Mouse (Mus musculus) frontal cortex, postnatal 10 days (tissue): Measurements from ENCODE around the gene Gins3.
"Not testable (repeated sequence)": the region's sequence is repeated elsewhere in the genome, so short reads cannot be mapped to it uniquely, and the experiment has no call there.

Experiments used
- DNase-seq, 2 experiments: peaks; one replicate each; pipeline ENCODE4 v3.0.0; 2022; ENCODE audit warnings: low spot score in 2 of 2, mixed read lengths in 1 of 2

The Gins3 gene

DNA sequence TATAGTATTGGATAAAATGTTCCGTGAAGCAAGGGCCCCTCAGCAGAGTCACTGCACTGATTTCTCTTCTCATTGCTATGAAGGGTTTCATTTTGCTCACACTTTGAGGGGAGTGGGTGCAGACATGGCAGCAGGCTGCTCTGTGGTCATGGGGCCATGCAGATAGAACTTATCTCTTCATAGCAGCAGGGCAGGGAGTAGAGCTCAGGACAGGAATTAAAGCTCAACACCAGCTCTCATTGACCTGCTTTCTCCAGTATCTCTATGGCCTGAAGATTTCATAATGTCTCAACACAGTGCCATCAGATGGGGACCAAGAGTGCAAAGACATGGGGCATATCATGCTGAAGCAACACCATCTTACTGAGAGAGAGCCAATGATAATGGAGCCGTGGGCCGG, 15.0 kb downstream of the Gins3 start:
- no peak for DNase-seq

DNA sequence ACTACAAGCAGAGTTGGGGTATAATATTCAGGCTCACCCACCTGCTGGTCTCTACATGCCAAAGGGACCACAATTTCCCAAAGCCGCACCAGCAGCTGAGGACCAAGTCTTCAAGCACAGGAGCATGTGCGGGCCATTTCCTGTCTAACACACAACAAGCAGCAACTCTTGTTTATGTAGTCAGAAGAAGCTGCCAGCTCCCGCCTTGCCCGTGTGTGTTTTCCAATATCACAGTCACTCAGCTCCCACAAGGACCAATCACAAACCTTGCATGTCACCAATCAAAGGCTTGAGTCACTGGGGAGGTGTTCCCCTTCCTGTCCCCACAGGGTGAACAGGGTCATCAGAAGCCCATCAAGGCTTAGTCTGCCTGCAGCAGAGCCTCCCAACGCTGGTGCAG, 20.1 kb downstream of the Gins3 start:
- DNase-seq, result no peak

DNA sequence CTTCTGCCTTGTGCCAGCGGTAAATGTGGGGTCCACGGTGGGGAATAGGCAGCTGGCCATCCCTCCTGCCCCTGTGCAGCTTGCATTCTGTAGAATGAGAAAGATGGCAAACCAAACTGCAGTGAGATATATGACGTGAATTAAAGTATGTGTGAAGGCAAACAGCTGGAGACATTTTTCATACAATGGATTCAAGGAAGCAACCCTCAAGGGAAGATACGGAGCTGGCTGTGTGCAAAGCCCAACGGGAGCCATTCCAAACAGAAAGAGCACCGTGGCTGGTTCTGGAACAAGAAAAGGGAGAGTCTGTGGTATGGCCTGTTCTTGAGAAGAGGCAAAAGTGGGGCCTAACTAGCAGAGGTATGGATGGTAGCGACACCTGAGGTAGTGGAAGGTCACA, 22.6 kb downstream of the Gins3 start:
- DNase-seq, result no peak

DNA sequence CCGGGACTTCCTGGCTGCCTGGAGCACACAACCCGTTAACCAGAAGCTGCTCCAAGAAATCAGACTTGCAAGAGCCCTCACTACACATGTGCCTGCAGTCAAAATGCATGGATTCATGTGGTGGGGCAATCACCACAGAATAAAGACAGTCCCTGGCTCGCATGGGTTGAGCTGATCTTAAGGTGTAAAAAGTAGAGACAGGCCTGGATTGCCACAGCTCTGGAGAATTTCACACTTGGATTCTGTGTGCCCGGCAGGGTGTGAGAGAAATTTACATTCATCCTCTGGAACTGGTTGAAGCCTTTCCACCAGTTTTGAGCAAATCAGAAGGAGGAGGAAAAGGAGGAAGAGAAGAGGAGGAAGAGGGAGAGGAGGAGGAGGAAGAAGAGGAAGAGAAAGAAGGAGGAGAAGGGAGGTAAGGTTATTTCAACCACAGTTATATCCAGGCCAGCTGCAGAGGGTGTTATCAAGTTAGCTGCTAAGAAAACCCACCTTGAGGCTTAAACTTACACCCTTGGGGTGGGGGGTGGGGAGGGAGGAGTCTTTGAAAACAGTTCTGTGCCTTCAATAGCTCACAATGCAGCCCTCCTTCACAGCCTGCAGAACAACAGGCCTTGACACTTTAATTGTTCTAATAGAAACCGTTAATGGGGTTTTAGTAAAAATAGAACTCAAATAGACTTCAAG, 23.2 kb downstream of the Gins3 start:
- no peak for DNase-seq

DNA sequence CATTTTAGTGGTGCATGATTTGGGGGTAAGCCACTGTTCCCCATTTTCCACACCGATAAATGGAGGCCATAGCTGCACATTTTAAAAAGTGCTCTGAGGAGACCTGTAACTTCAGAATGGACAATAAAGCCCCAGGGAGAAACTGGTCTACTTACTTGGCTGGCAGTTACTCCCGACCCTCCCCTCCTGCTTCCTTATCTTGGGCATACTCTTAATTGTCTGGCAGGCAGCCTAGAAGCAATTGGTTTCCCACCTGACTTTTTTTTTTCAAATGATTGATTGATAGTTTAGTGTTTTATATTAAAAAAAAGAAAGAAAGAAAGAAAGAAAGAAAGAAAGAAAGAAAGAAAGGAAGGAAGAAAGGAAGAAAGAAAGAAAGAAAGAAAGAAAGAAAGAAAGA, 24.3 kb downstream of the Gins3 start:
- no peak for DNase-seq

DNA sequence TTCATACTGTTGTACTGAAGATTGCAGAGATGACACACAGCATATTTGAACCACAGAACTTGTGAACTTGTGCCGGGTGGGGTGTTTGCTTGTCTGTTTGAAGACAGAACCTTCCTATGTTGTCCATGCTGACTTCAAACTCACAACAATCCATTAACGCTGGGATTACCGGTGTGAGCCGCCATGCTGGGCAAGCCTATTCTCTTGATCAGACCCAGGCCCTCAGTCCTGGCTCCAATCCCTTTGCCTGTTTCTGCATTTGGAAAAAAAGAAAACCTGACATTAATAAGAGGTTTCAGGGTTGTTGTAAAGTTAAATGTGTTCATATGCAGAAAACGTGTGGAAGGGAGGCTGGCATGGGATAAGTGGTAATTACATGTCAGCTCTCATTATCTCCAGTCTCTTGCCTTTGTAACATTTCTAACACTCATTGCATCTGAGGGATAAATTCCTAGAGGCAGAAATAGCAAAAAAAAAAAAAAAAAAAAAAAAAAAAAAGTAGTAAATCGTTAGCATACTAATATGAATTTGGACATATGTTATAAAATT, 27.2 kb downstream of the Gins3 start:
- no peak for DNase-seq

DNA sequence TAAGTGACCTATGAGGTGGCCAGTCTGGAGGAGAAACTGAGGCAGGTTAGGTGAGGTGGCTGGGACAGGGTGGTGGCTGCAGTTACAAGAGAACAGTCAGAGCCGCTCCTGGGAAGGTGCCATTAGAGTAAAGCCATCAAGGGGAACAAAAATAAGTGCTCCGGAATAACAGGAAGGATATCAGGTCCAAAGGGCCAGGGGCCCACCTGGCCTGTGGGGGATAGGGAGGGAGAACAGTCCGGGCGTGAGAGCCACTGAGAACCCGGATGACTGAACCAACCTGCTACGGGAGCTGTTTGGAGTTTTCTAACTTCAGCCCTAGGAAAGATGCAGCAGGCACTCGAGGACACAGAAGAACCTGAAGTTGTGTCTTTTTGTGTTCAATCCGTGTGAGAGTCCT, 27.8 kb downstream of the Gins3 start:
- DNase-seq, result no peak

DNA sequence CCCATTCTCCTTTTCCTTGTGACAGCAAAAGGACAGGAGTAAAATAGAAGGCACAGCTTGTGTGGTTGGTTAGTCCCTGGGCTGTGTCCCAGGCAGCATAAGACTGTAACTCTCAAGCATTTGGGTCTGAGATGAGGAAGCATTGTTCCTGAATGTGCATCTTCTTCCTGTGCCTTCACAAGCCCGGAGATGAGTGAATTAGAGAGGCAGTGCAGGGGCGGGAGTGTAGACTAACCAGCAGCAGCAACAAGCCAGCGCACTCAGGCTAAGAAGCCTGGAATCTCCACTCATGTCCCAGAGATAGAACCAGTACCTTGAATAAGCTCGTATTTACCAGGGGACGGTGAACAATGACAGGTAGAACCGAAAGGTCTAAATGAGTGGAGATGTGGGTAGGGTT, 28.3 kb downstream of the Gins3 start:
- no peak for DNase-seq

DNA sequence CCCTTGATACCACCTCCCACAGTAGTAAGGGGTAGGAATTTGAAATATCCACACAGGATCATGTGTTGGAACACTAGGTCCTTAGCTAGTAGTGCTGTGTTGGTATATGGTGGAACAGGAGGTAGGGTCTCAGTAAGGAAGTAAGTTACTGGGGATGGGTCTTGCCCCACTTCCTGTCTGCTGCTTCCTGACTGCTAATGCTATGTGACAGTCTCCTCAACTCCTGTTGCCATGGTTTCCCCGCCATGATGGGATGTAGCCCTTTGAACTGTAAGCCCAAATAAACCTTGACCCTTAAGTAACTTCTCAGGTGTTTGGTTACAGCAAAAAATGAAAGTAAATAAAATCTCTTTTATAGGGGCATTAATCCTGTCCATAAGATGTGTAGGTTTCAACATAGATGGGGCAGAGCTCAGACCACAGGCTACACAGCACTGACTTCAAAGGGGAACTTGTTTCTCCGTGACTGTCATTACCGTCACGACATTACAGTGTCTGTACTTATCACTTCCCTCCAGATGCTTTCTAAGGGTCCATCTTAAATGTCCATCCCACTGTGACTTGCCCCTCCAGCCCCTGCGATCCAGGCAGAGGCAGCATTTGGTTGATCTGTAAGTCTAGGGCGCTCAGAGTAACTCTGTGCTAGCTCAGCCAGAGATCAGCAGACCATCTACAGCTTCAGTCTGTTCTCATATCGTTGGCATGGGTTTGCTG, 29.8 kb downstream of the Gins3 start:
- DNase-seq, result no peak

DNA sequence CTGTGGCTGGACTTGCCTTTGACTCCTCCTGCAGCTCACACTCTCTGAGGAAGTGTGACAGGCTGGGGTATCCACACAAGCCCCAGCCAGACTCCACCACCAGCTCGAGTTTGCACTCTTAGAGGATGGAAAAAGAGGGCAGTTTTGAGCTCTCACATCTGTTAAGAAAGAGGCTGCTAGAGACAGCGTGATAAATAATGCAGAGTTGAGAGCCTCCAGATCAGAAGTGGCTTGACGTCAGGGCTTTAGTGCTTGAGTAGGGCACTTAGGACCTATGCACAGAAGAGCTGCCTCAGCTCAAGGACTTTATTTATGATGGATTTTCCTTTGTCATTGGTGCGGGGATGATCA, 30.3 kb downstream of the Gins3 start:
- DNase-seq, result no peak

DNA sequence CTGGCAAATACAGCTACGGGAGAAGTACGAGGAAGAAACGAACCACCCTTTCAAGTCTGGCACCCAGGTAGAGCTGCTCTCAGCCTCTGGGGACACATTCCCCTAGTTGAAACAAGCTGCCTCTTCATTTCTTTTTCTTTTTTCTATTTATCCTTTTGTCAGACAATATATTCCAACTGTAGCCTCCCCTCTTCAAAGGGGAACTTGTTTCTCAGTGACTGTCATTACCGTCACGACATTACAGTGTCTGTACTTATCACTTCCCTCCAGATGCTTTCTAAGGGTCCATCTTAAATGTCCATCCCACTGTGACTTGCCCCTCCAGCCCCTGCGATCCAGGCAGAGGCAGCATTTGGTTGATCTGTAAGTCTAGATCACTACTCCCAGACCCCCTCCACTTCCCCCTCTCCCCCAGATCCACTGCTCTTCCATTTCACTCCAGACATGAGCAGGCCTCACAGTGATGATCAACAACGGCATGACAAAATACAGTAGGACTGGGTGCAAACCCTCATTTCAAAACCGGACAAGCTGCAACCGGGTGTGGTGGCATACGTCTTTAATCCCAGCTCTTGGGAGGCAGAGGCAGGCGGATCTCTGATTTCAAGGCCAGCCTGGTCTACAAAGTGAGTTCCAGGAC, 32.7 kb downstream of the Gins3 start:
- not testable (repeated sequence) for DNase-seq

DNA sequence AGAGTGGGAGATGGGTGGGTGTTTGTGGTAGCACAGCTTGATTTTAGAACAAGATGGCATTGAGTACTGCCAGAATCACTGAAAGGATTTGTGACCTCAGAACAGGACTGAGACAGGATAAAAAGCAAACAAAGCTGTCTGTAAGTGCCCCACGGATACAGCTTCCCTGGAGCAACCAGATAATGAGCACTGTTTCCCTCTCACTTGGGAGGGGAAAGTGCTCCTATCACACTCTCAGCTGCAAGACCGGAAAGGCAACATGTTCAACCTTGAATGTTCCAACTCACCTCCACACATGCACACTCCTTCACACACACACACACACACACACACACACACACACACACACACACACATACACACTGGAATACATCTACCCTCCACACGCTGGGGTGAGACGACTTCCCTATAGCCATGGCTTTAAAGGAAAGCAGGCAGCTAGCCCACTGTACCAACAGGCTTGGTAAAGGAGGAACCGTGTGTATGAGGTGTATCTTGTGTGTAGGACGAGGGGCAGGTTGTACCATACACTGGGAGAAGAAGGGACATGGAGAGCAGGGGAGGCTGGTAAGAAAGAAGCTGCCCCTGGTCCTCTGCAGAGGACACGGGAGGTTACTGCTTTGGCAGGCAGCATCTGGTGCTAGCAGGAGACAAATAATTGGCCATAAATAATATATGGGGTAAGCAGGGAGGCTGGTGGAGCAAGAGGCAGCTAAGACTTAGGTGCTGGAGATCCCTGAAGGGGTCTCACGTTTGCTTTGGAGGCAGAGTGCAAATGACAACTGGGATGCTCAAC, 35.1 kb downstream of the Gins3 start:
- DNase-seq, result no peak

DNA sequence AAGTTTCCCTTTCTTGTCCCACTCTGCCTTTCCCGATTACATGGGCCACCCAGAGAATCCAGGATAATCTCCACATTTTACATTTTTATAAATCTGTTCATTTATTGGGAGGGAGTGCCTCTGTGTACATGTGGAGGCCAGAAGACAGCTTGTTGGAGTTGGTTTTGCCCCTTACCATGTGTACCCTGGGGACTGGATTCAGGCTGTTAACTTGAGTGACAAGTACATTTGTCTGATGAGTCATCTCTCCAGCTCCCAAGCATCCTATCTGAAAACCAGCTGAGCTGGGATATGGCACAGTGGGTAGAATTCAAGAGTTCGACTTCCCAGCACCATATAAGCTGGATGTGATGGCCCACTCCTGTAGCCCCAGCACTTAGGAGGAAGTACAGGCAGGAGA, 36.7 kb downstream of the Gins3 start:
- no peak for DNase-seq

DNA sequence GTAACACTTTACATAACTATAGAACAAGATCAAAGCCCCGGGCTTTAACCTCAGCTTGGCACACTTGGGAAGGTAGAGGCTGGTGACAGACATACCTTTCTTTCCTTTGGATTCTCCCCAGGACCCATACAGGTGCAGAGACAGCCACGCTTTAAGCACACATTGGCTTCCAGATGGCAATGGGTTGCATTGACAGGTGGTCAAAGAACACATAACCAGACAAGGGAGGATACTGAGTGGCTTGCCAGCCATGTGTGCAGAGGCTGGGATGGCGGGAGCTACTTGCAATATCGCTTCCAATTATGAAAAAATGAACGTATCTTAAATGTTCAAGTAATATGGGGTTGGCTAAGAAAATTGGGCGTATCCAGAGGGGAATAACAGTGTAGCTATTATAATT, 38.6 kb downstream of the Gins3 start:
- DNase-seq, result no peak

DNA sequence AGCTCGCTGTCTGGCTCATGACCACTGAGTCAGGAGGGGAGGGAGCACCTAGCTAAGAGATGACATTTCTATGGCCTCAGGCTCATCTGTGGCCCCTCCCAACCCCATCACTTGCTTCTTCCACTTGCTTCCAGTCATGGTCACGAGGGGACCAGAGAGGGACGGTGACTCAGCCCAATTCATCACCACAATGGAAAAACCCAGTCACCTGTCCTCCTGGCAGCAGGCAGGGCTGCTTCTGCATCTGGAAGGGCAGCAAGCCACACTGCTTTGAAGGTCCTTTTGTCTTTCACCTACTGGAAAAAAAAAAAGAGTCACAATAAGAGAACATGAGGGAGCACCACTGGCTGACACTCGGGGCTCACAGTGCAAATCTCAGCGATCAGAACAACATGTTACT, 39.6 kb downstream of the Gins3 start:
- no peak for DNase-seq

DNA sequence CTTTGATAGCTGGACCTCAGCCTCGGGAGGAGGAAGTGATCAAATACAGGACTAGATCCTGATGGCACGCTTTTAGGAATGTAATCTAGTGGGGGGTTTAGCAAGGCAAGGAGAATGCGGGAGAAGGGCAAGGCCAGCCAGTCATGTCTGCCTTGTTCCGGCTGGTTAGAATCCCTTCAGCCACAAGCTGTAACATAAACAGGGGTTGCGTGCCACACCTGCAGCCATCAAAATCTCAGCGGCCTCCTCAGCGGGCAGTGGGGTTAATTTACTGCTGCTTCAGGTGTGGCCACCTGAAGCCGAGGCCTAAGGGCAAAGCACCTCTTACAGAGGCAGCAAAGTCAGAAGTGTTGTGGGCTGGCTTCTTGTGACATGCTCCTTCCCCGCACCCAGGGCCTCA, 43.4 kb downstream of the Gins3 start, which contains the start of gene Ndrg4:
TSS of gene Ndrg4 (plus strand) at position 350 of the 400 bp plus-strand sequence.
- no peak for DNase-seq

DNA sequence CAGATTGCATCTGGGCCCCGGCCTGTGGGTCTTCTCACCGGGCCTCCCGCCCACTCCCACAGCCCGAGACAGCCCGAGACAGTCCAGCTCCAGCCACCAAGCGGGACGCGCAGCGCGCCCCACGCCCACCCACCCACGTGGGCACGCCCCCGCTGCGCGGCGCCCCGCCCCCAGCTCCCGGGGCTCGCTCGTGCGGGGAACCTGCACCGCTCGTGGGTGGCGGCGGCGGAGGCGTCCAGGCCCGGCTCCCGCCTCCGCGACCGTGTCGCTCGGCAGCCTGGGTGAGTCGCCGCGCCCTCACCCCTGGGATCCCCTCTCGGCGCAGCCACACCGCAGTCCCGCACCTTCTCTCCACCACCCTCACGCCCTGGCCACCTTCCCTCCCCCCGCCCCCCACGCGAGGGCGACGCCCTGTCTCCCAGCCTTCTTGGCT, 44.4 kb downstream of the Gins3 start:
- no peak for DNase-seq

DNA sequence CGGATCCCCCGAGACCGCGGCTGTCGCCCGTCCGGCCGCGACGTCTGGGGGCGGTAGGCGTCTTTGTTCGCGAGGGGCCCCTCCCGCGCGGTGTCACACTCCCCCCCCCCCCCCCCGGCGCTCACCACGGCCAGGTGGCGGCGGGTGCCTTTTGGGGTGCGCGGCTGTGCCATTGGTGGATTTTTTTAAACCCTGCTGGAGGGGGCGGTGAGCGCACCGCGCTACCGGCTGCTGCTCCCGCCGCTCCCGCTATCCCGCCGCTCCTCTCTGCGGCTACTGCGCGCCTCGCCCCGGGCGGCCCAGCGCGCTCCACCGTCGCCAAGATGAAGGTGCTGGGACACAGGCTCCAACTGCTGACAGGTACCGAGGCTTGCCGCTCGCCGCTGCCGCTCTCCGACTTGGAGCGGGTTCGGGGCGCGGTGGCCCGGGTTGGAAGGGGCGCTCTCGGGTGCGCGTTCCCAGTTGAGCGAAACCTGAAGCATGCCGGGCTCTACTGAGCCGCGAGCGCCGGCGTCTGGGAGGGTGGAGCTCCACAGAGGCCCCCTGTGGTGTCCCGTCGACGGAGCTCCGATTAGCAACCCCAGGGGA, 44.9 kb downstream of the Gins3 start:
- peak in 1 of 2 experiments; percentile 58 for DNase-seq

DNA sequence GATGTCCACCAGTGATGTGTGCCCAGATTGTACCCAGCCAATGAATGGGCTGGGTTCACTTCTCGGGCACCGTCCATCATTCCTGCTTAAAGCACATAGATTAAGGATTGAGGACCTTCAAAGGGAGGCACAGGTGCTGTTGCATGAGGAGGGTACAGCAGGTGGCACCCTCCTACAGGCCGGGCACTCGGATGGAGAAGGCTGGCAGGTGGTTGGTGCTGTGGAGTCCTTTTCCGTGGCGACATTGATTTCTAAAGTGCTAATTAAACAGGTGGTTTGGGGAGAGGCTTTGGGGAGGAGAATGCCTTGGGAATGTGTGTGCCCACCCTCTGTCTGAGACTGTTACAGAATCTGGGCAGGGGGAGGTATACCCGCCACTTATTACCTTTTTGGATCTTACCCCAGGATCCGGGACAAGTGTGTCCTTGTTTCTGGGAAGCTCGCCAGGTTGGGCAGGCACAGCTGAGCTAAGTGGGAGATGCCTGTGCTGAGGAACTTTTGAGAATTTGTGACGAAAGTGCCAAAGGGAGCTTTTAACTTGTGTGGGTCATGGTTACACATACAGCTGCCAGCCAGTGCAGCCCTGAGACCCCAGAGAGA, 54.9 kb downstream of the Gins3 start:
- DNase-seq, result peak in 1 of 2 experiments; percentile 67

DNA sequence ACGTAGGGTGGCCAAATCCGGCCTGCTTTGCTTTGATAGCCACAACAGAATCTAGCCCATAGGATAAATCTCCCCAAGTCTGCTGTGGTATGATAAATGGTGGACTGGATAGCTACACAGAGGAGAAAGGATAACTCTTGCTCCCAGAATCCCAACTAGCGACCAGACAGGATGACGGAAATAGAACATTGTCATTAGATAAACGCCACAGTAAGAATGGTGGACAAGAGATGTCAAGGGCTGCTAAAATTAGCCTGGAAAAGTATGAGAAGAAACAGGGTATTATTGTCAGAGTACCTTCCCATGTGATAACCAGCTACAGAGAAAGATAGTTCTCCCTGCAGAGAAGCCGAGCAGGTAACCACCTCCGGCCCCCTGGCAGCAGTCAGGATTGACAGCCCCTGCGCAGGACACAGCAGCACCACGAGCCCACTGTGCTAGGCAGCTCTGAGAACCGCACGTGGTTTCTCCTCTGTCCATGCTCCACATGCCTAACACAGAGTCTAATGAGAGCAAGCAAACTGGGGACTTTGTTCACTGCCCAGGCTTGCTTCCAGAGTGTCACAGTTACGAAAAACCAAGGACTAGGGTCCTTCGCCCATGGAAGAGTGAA, 57.8 kb downstream of the Gins3 start:
- DNase-seq, result no peak

DNA sequence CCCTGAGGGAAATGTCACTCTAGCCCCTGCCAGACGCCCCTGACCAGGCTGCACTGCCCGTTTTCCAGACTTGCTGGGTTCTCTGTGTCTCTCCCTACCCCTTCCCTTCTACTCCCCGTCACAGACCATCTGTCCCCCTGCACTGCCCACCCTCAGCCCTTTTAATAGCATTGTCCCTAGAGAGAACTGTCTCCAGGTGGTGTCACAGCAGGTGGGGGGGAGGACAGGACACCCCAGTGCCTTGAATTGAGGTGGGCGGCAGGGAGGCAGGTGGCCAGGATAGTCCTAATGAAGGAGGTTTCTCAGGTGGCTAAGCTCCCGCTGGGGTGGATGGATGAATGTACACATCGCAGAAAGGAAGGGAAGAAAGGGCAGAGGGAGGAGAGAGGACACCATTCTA, 61.4 kb downstream of the Gins3 start:
- DNase-seq, result no peak
